Mouse (Mus musculus) urinary bladder, postnatal 25 days (tissue): ENCODE measurements around the gene Fam187a.

Experiments
- DNase-seq: peaks from one replicate; pipeline ENCODE4 v3.0.0; 2022; ENCODE audit warnings: low spot score

The Fam187a gene

GRCm38 (mm10) chr11:102895779-102896178 lies 10.8 kb downstream of the Fam187a start:
- DNase-seq: no peak

DNA sequence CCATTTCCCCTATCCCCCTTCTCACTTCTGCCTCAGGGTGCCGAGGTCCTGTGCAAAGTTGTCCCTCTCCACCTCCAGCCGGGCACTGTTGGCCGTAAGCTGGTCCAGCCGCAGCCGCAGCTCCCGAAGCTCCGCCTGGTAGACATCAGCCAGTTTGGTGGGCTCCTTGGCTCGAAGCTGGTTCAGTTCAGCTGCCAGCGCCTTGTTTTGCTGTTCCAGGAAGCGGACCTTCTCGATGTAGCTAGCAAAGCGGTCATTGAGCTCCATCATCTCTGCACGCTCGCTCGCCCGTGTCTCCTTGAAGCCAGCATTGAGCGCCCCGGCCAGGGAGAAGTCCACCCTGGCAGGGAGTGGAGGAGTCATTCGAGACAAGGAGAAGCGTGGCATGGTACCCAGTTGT lies 11.7 kb downstream of the Fam187a start:
- DNase-seq: no peak

- no peak for DNase-seq
Observed at GRCm38 (mm10) chr11:102898408-102898807, 13.4 kb downstream of the Fam187a start.

DNA sequence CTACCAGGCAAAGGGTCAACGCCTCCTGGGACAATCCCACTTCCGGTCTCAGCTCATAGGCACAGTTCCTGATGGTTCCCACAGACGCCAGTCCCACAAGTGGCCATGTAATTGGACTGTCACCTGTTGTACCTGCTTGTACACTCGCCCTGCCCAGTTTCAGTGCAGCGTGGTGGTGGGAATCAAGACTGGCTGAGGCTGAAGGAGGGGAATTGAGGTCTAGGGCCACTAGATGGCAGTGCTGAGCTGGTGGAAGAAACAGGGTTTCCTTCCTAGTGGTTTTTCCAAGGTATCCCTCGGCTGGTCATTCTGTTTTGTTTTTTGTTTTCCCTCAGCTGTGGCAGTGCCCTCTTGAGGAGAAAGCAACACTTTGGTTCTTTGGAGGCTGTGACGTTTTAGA lies 15.8 kb downstream of the Fam187a start, which contains the start of gene Gfap:
Gene Gfap, minus strand, starts transcription at position 150 of the 400 bp plus-strand sequence.
- DNase-seq: peak; percentile 84

GRCm38 (mm10) chr11:102901199-102901598 lies 16.2 kb downstream of the Fam187a start:
- no peak for DNase-seq

DNA sequence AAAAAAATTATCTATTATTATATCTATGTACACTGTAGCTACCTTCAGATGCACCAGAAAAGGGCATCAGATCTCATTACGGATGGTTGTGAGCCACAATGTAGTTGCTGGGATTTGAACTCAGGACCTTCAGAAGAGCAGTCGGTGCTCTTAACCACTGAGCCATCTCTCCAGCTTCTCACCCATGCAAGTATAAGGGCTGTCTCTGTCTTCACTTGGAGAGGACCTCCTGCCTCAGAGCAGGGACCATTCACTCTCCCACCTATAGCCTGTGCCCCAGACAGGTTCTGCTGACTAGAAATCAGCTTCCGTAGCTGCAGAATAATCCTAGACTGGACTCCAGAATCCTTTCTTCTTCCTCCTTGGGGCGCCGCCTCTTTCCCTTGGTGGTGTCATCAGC lies 17.1 kb downstream of the Fam187a start:
- DNase-seq: no peak

- no peak for DNase-seq
Observed at GRCm38 (mm10) chr11:102903654-102904053, 18.7 kb downstream of the Fam187a start.

DNA sequence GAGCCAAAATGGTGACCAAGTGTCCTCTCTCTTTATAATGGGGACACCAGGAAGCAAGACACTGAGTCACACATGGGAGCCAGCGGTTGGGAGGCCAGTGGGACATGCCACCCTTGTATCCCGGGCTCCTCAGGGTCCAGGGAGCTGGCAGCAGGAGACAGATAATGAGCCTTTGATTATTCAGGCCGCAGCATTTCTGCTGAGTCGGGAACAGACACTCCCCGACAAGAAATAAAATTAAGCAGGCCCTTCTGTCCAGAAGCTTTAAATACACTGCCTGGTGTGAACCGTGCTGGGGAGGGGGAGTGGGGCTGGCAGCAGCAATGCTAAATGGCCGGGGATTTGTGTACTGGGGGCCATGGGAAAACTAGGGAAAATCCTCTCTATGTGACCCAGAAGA lies 26.4 kb downstream of the Fam187a start:
- DNase-seq: no peak

DNA sequence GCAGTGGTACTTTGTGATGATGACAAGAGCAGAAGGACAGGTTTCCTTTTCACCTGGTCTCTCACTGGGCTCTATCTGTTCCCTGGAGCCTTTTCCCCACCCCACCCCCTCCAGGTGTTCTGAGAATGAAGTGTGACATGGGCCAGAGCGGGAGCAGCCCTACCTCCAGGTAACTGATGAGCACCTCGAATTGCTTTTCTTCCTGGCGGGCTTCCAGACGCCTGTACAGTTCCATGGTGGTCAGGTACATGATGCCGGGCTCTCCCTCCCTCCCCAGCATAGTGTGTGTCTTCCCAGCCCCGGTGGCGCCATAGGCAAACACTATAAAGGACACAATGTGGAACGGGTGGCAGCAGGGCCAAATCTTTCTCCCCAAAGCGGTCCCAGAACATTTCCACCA lies 30.4 kb downstream of the Fam187a start:
- DNase-seq: no peak

DNA sequence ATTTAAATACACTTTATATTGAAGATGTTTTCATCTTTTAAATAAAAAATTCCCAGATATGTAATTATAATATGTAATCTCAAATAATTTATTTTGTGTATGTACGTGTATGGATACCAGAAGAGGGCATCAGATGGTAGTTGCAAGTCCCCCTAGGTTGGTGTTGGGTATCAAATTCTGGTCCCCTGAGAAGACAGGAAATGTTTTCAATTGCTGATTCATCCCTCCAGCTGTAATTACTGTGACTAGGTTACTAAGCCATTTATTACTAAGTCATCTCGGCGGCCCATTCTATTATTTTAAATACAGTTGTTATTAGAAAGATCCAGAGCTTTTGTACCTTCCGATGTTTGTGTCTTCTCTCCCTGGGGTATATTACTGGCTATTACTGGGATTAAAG lies 33.1 kb downstream of the Fam187a start:
- no peak for DNase-seq

DNA sequence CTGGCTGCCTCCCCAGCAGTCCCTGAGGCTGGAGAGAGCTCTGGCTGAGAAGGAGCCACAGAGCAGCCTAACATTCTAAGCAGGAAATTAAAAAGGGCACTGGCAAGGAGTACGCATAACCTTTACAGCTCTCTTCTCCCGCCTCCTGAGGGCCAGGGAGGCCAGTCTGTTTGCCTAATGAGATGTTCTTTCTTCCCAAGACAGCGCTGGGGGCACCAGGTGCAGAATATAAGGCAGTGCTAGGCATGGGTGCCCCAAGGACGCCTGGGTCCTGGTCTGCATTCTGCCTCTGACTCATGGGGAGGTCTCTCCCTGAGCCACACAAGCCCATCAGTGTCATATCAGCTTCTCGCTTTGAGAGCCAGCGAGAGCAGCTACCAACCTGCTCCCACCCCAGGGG lies 36.5 kb downstream of the Fam187a start:
- DNase-seq: no peak

DNA sequence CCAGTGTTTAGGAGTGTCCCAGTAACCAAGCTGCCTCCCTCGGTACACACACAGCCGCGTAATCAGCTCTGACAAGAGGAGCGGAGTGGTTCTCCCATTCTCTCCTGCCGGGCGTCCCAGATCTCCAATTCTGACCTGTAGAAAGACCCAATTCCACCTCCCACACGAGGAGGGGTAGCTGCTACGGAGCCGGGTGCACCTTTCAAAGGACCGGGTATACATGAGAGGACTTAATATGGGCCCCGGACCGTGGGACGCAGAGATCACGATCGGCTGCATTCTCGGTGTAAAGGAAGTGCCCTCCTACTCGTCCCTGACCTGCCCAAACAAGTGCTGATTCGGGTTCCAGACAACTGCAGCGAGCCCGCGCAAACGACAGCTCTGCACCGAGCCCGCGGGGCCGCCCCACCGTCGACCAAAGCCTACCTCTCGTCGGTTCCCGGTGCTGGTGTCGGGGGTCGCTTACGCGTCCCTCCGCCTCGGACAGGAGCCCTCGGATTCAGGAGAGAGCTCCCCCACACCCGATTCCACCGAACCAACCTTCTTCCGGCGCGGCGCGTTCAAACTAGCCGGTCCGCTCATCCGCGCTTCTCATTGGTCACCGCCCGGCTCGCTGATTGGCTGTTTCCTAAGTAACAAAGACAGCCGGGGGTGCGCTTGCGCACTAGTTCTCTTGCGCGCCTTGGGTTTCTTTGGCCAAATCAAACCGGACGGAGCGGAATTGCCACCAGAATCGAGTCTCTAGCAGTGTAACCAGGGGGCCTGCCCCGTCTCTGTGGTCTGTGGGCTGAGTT lies 39.8 kb downstream of the Fam187a start, which contains the start of gene Kif18b:
Gene Kif18b, minus strand, starts transcription at position 568 of the 794 bp plus-strand sequence.
- peak; percentile 88 for DNase-seq

- no peak for DNase-seq
Observed at GRCm38 (mm10) chr11:102925351-102925717, 40.4 kb downstream of the Fam187a start.

DNA sequence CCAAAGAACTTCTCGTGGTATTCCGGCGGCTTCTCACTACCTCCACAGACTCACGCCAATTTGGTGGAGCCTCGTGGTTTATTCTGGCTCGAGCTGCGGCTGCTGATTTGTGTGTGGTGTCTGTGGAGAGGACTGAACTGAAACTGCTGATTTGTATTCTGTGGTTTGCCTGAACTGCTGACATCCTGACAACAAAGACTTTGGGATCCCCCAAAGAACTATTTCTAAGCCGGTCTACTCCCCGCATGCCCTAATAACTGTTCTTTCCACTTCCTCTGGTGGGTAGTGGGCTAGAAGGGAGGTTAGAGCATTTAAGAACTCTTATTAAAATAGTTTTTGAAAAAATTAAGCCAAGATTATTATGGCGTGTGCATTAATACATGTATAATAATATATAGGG lies 45.7 kb downstream of the Fam187a start:
- DNase-seq: no peak

- no peak for DNase-seq
Observed at GRCm38 (mm10) chr11:102936272-102936671, 51.3 kb downstream of the Fam187a start.
